Mouse (Mus musculus): Measurements from ENCODE around the gene Cutal. TPM values are rescaled to one million over a fixed set of nuclear protein-coding genes. Genes with fewer than 3 reads are reported as not detected.

The Cutal gene
- polyA plus RNA-seq, 1 experiment from 2014 or later, result 0.24 TPM

GRCm38 (mm10) chr2:34937460-34937859, 63.3 kb downstream of the Cutal start:
- Histone ChIP-seq H3K4me3 (no peak overlapping the region), H3K4me1 (no peaks in the 10 kb centered on the region), H3K9ac (replicated peaks) (no peak overlapping the region), H3K9me3 (no peaks in the 10 kb centered on the region), H3K27ac (replicated peaks) (no peak overlapping the region), H3K27me3 (no peaks in the 10 kb centered on the region), H3K4me2 (replicated peaks) (no peak overlapping the region), H3K36me3 (no peaks in the 10 kb centered on the region)
- 32% methylated on average over 5 of the region's 5 CpGs for WGBS
- ATAC-seq (replicated peaks), result no peak

GRCm38 (mm10) chr2:34938269-34939208, 64.3 kb downstream of the Cutal start:
- Histone ChIP-seq H3K9ac (replicated peaks) (no peak overlapping the region), H3K9me3 (no peaks in the 10 kb centered on the region), H3K4me3 (no peak overlapping the region), H3K4me2 (replicated peaks) (no peak overlapping the region), H3K27me3 (no peaks in the 10 kb centered on the region), H3K4me1 (no peaks in the 10 kb centered on the region), H3K27ac (replicated peaks) (no peak overlapping the region), H3K36me3 (no peaks in the 10 kb centered on the region)
- ATAC-seq (replicated peaks), result no peak
- WGBS, result 84% methylated on average over 8 of the region's 8 CpGs

DNA sequence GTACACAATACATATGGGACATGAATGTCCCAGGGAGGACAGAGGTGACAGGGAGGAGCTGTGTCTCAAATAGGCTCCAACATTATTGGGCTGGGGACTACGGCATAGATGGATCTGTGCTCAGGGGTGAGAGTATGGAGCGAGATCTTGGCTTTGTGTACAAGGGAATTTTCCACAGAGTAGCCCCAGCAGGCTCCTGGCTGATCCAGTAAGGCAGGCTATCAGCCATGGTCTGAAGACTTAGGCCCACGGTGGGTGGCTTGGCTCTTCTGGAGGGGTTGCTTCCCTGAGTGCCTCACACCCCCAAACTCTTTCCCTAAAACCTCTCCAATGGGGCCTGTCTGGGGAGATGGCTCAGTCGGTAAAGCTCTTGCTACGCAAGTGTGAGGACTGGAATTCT, 66.0 kb downstream of the Cutal start:
- Histone ChIP-seq H3K4me1 (no peaks in the 10 kb centered on the region), H3K27ac (replicated peaks) (no peak overlapping the region), H3K27me3 (no peaks in the 10 kb centered on the region), H3K36me3 (no peaks in the 10 kb centered on the region), H3K9ac (replicated peaks) (no peak overlapping the region), H3K4me2 (replicated peaks) (no peak overlapping the region), H3K9me3 (no peaks in the 10 kb centered on the region), H3K4me3 (no peak overlapping the region)
- ATAC-seq (replicated peaks), result no peak
- 64% methylated on average over 5 of the region's 5 CpGs for WGBS

- no peaks in the 10 kb centered on the region for H3K36me3 ChIP-seq
- ATAC-seq (replicated peaks), result no peak
- no peak overlapping the region for H3K9ac ChIP-seq (replicated peaks)
- no peak overlapping the region for H3K4me3 ChIP-seq
- 80% methylated on average over 11 of the region's 11 CpGs for WGBS
- no peaks in the 10 kb centered on the region for H3K9me3 ChIP-seq
- no peaks in the 10 kb centered on the region for H3K4me1 ChIP-seq
- H3K27me3 ChIP-seq, result no peaks in the 10 kb centered on the region
- H3K27ac ChIP-seq (replicated peaks), result no peak overlapping the region
- H3K4me2 ChIP-seq (replicated peaks), result no peak overlapping the region
These were observed 67.0 kb downstream of the Cutal start for GRCm38 (mm10) chr2:34941061-34941675.

Other genes with a start within 250 kb of the Cutal start
- 122 and 134 TPM in 2 replicates for gene Gapvd1, start 119.2 kb upstream of the Cutal start, polyA plus RNA-seq (2015; fragmentation: Nextera tagmentation; extraction: Ambion mirVana)
- gene Hspa5, start 102.4 kb upstream of the Cutal start, polyA plus RNA-seq (2015; fragmentation: Nextera tagmentation; extraction: Ambion mirVana), result 384 and 395 TPM in 2 replicates
- 25.5 and 30.8 TPM in 2 replicates for gene Rabepk, start 74.5 kb upstream of the Cutal start, polyA plus RNA-seq (2015; fragmentation: Nextera tagmentation; extraction: Ambion mirVana)
- gene Fbxw2, start 48.1 kb upstream of the Cutal start, polyA plus RNA-seq (2015; fragmentation: Nextera tagmentation; extraction: Ambion mirVana), result 111 and 113 TPM in 2 replicates
- gene Gm34653, start 41.4 kb upstream of the Cutal start, polyA plus RNA-seq (2015; fragmentation: Nextera tagmentation; extraction: Ambion mirVana), result not detected in 2 replicates
- gene Psmd5, start 572 bp downstream of the Cutal start, polyA plus RNA-seq (2015; fragmentation: Nextera tagmentation; extraction: Ambion mirVana), result 101 and 108 TPM in 2 replicates
- 5.2 and 6.5 TPM in 2 replicates for gene Phf19, start 39.6 kb downstream of the Cutal start, polyA plus RNA-seq (2015; fragmentation: Nextera tagmentation; extraction: Ambion mirVana)
- 0.46 and 1.6 TPM in 2 replicates for gene Traf1, start 87.4 kb downstream of the Cutal start, polyA plus RNA-seq (2015; fragmentation: Nextera tagmentation; extraction: Ambion mirVana)
- gene Hc, start 187.0 kb downstream of the Cutal start, polyA plus RNA-seq (2015; fragmentation: Nextera tagmentation; extraction: Ambion mirVana), result 0.46 and 0.73 TPM in 2 replicates
- gene AI182371, start 227.1 kb downstream of the Cutal start, polyA plus RNA-seq (2015; fragmentation: Nextera tagmentation; extraction: Ambion mirVana), result 0.32 and 0.39 TPM in 2 replicates
- gene Cntrl, start 235.1 kb downstream of the Cutal start, polyA plus RNA-seq (2015; fragmentation: Nextera tagmentation; extraction: Ambion mirVana), result 15.5 and 17.9 TPM in 2 replicates